Comparison of ENCODE assay signal across 10 mouse cellular contexts in genomic region chr4:133233285-133233976, GRCm38 (mm10). TPM values are rescaled to one million over a fixed set of nuclear protein-coding genes. Genes with fewer than 3 reads are reported as not detected.
DNase-seq lines count a peak whose midpoint lies in the region; ATAC-seq and TF ChIP-seq lines count a peak whose summit lies in the region.
"Had no signal": no experiment of that assay in that cellular context is flagged by ENCODE, and none has a peak within 500 bp of the region (broad histone marks: within the 10 kb centered on the region; RNA-seq: fewer than 3 reads in every experiment).

No protein-coding gene starts in this region.

- peak; percentile 41 for TF ChIP-seq CTCF in C2C12 (IDR thresholded peaks at IDR 0.05; ENCODE audit: control insufficient read depth, insufficient read depth, insufficient read length)
- TF ChIP-seq CTCF in liver, embryonic 14.5 days (IDR thresholded peaks at IDR 0.05; ENCODE audit: low read depth): peak; percentile 79
- TF ChIP-seq CTCF in hindbrain, postnatal 0 days (IDR thresholded peaks at IDR 0.05; ENCODE audit: low read depth): no peak; the same call in 1 of the 2 replicates

- H3K79me3 ChIP-seq in C2C12 (ENCODE audit: low read depth): no peaks in the 10 kb centered on the region

- no peak overlapping the region for H3K27ac ChIP-seq in embryonic facial prominence, embryonic 11.5 days (replicated peaks; ENCODE audit: low read depth, low read length)
- no peak overlapping the region for H3K27ac ChIP-seq in embryonic facial prominence, embryonic 10.5 days (replicated peaks)
- H3K27ac ChIP-seq in liver, embryonic 14.5 days: no peak overlapping the region
- H3K27ac ChIP-seq in hindbrain, postnatal 0 days: no peak overlapping the region
- H3K27ac ChIP-seq in forebrain, embryonic 13.5 days: no peak overlapping the region
- H3K27ac ChIP-seq: neural tube, embryonic 12.5 days had no signal

- no peak overlapping the region for H3K9ac ChIP-seq in embryonic facial prominence, embryonic 11.5 days (replicated peaks; ENCODE audit: low read length)
- no peak overlapping the region for H3K9ac ChIP-seq in liver, embryonic 14.5 days (replicated peaks)
- H3K9ac ChIP-seq in hindbrain, postnatal 0 days (replicated peaks; ENCODE audit: low read length): no peak overlapping the region
- no peak overlapping the region for H3K9ac ChIP-seq in forebrain, embryonic 13.5 days
- H3K9ac ChIP-seq: neural tube, embryonic 12.5 days had no signal

- TF ChIP-seq EP300 in liver, embryonic 14.5 days (IDR thresholded peaks at IDR 0.05; ENCODE audit: low read depth): no peak

- no peaks in the 10 kb centered on the region for H3K27me3 ChIP-seq in embryonic facial prominence, embryonic 11.5 days (ENCODE audit: control insufficient read depth, insufficient read depth, low read length)
- H3K27me3 ChIP-seq in embryonic facial prominence, embryonic 10.5 days (replicated peaks; ENCODE audit: low read depth, poor library complexity, severe bottlenecking): peaks cover 28% of the 10 kb centered on the region
- no peaks in the 10 kb centered on the region for H3K27me3 ChIP-seq in C2C12 (ENCODE audit: control insufficient read depth, insufficient read depth, insufficient read length)
- no peaks in the 10 kb centered on the region for H3K27me3 ChIP-seq in liver, embryonic 14.5 days (ENCODE audit: control insufficient read depth, insufficient read depth, low read length)
- H3K27me3 ChIP-seq in hindbrain, postnatal 0 days (ENCODE audit: insufficient read depth, low read length): no peaks in the 10 kb centered on the region
- H3K27me3 ChIP-seq in forebrain, embryonic 13.5 days: 0 out of 2 replicates have a peak, but pooled peaks cover 8% of the 10 kb centered on the region
- H3K27me3 ChIP-seq: neural tube, embryonic 12.5 days had no signal

- no peak overlapping the region for H3K4me3 ChIP-seq in embryonic facial prominence, embryonic 11.5 days (ENCODE audit: low read depth, low read length)
- H3K4me3 ChIP-seq in embryonic facial prominence, embryonic 10.5 days: no peak overlapping the region
- no peak overlapping the region for H3K4me3 ChIP-seq in C2C12 (ENCODE audit: insufficient read depth, poor library complexity, severe bottlenecking)
- no peak overlapping the region for H3K4me3 ChIP-seq in liver, embryonic 14.5 days (ENCODE audit: insufficient read depth in 1 of 2, low read depth in 2 of 2, low read length in 2 of 2)
- H3K4me3 ChIP-seq in hindbrain, postnatal 0 days (ENCODE audit: low read length): no peak overlapping the region
- H3K4me3 ChIP-seq in forebrain, embryonic 13.5 days: no peak overlapping the region
- H3K4me3 ChIP-seq: neural tube, embryonic 12.5 days had no signal

- peak; percentile 60 for DNase-seq in embryonic facial prominence, embryonic 11.5 days (ENCODE audit: low spot score)
- no peak for DNase-seq in embryonic facial prominence, embryonic 10.5 days (ENCODE audit: low spot score)
- no peak for DNase-seq in liver, embryonic 14.5 days (ENCODE audit: low read depth in 3 of 3, low spot score in 3 of 3)
- DNase-seq in thymus, postnatal 4 days: peak; percentile 68
- DNase-seq in hindbrain, postnatal 0 days (ENCODE audit: low spot score): no peak

- no peaks in the 10 kb centered on the region for H3K36me3 ChIP-seq in embryonic facial prominence, embryonic 11.5 days (replicated peaks; ENCODE audit: control insufficient read depth, insufficient read depth, low read depth, low read length)
- H3K36me3 ChIP-seq in embryonic facial prominence, embryonic 10.5 days (replicated peaks): no peaks in the 10 kb centered on the region
- H3K36me3 ChIP-seq in C2C12 (ENCODE audit: control insufficient read depth, insufficient read depth): no peaks in the 10 kb centered on the region
- no peaks in the 10 kb centered on the region for H3K36me3 ChIP-seq in liver, embryonic 14.5 days (replicated peaks; ENCODE audit: control insufficient read depth, insufficient read depth, low read depth)
- no peaks in the 10 kb centered on the region for H3K36me3 ChIP-seq in hindbrain, postnatal 0 days (ENCODE audit: insufficient read depth, low read length)
- no peaks in the 10 kb centered on the region for H3K36me3 ChIP-seq in forebrain, embryonic 13.5 days (ENCODE audit: poor library complexity, severe bottlenecking)
- H3K36me3 ChIP-seq: neural tube, embryonic 12.5 days had no signal

- no peaks in the 10 kb centered on the region for H3K4me1 ChIP-seq in embryonic facial prominence, embryonic 11.5 days (ENCODE audit: control insufficient read depth, insufficient read depth, low read length)
- peaks cover 20% of the 10 kb centered on the region for H3K4me1 ChIP-seq in embryonic facial prominence, embryonic 10.5 days
- H3K4me1 ChIP-seq in liver, embryonic 14.5 days (replicated peaks; ENCODE audit: control insufficient read depth in 2 of 2, insufficient read depth in 2 of 2, low read length in 1 of 2): peaks cover 0 to 3% of the 10 kb centered on the region in 2 experiments; a peak in 1 of 4 replicates
- H3K4me1 ChIP-seq in hindbrain, postnatal 0 days (ENCODE audit: insufficient read depth, low read length): no peaks in the 10 kb centered on the region
- H3K4me1 ChIP-seq in forebrain, embryonic 13.5 days: no peaks in the 10 kb centered on the region
- H3K4me1 ChIP-seq: neural tube, embryonic 12.5 days had no signal

- no peaks in the 10 kb centered on the region for H3K79me2 ChIP-seq in C2C12 (ENCODE audit: control insufficient read depth, insufficient read depth)

- no peaks in the 10 kb centered on the region for H3K9me3 ChIP-seq in embryonic facial prominence, embryonic 11.5 days (replicated peaks; ENCODE audit: control insufficient read depth, low read length)
- H3K9me3 ChIP-seq in embryonic facial prominence, embryonic 10.5 days: no peaks in the 10 kb centered on the region
- H3K9me3 ChIP-seq in liver, embryonic 14.5 days (ENCODE audit: control insufficient read depth, low read length): no peaks in the 10 kb centered on the region
- H3K9me3 ChIP-seq in hindbrain, postnatal 0 days (ENCODE audit: low read length): no peaks in the 10 kb centered on the region
- no peaks in the 10 kb centered on the region for H3K9me3 ChIP-seq in forebrain, embryonic 13.5 days (replicated peaks)
- H3K9me3 ChIP-seq: neural tube, embryonic 12.5 days had no signal

- no peak for ATAC-seq in embryonic facial prominence, embryonic 11.5 days (replicated peaks; ENCODE audit: insufficient number of reproducible peaks, low FRiP score, low TSS enrichment, low read depth)
- peak; percentile 50; the same call in 1 of the 2 replicates for ATAC-seq in common myeloid progenitor, adult 5-6 weeks (replicated peaks; ENCODE audit: low read depth, poor library complexity, severe bottlenecking)
- ATAC-seq in liver, embryonic 14.5 days (ENCODE audit: insufficient read depth): no peak
- ATAC-seq in hindbrain, postnatal 0 days: no peak
- no peak for ATAC-seq in forebrain, embryonic 13.5 days

- no peak overlapping the region for H3ac ChIP-seq in C2C12 (ENCODE audit: control insufficient read depth, insufficient read length, low read depth)

- H3K4me2 ChIP-seq in embryonic facial prominence, embryonic 11.5 days (ENCODE audit: low read depth, low read length): no peak overlapping the region
- H3K4me2 ChIP-seq in liver, embryonic 14.5 days (ENCODE audit: low read depth): no peak overlapping the region
- no peak overlapping the region for H3K4me2 ChIP-seq in hindbrain, postnatal 0 days (ENCODE audit: low read depth, low read length)
- H3K4me2 ChIP-seq in forebrain, embryonic 13.5 days: no peak overlapping the region
- H3K4me2 ChIP-seq: neural tube, embryonic 12.5 days had no signal

- WGBS in embryonic facial prominence, embryonic 11.5 days: 47% methylated on average over 10 of the region's 10 CpGs
- 44% methylated on average over 10 of the region's 10 CpGs for WGBS in embryonic facial prominence, embryonic 10.5 days
- WGBS in liver, embryonic 14.5 days (ENCODE audit: insufficient replicate concordance): 34% methylated on average over 10 of the region's 10 CpGs
- 40% methylated on average over 10 of the region's 10 CpGs for WGBS in hindbrain, postnatal 0 days
- 40% methylated on average over 10 of the region's 10 CpGs for WGBS in forebrain, embryonic 13.5 days

RNA-seq across cellular contexts. Expression of gene Map3k6, which starts 7.2 kb away (rescaled TPM):
- 1.8 and 1.9 TPM in 2 replicates for polyA plus RNA-seq in embryonic facial prominence, embryonic 11.5 days (2014; fragmentation: Nextera tagmentation; extraction: Ambion mirVana)
- polyA plus RNA-seq in embryonic facial prominence, embryonic 10.5 days (2016; fragmentation: Nextera tagmentation; extraction: Ambion mirVana): 1.7 and 1.8 TPM in 2 replicates
- polyA plus RNA-seq in C2C12 (2012; fragmentation: generic; extraction: Trizol): 7.3 TPM
- 4.9 and 7.2 TPM in 2 replicates for total RNA-seq in common myeloid progenitor, adult 5-6 weeks (2017)
- polyA plus RNA-seq in liver, embryonic 14.5 days (2012; rRNA removed): 2.0 and 2.4 TPM in 2 replicates
- polyA plus RNA-seq in liver, embryonic 14.5 days (2014; fragmentation: Nextera tagmentation; extraction: Ambion mirVana): 1.2 and 1.5 TPM in 2 replicates
- 7.2 and 11.7 TPM in 2 replicates for total RNA-seq in hindbrain, postnatal 0 days (2014; rRNA removed)
- polyA plus RNA-seq in hindbrain, postnatal 0 days (2015; fragmentation: Nextera tagmentation; extraction: Ambion mirVana): 4.7 and 5.8 TPM in 2 replicates
- 0.92 and 1.0 TPM in 2 replicates for polyA plus RNA-seq in forebrain, embryonic 13.5 days (2015; fragmentation: Nextera tagmentation; extraction: Ambion mirVana)

RNA-seq across cellular contexts. Expression of gene Gpr3, which starts 21.1 kb away (rescaled TPM):
- 0.18 and 0.48 TPM in 2 replicates for polyA plus RNA-seq in embryonic facial prominence, embryonic 11.5 days (2014; fragmentation: Nextera tagmentation; extraction: Ambion mirVana)
- polyA plus RNA-seq in embryonic facial prominence, embryonic 10.5 days (2016; fragmentation: Nextera tagmentation; extraction: Ambion mirVana): 0.11 and 0.57 TPM in 2 replicates
- 0.53 TPM for polyA plus RNA-seq in C2C12 (2012; fragmentation: generic; extraction: Trizol)
- not detected in 2 replicates for total RNA-seq in common myeloid progenitor, adult 5-6 weeks (2017)
- 0.02 TPM in 1 of 2 replicates, not detected in the other for polyA plus RNA-seq in liver, embryonic 14.5 days (2012; rRNA removed)
- polyA plus RNA-seq in liver, embryonic 14.5 days (2014; fragmentation: Nextera tagmentation; extraction: Ambion mirVana): not detected in 2 replicates
- total RNA-seq in hindbrain, postnatal 0 days (2014; rRNA removed): 7.0 and 7.3 TPM in 2 replicates
- 4.5 and 5.5 TPM in 2 replicates for polyA plus RNA-seq in hindbrain, postnatal 0 days (2015; fragmentation: Nextera tagmentation; extraction: Ambion mirVana)
- polyA plus RNA-seq in forebrain, embryonic 13.5 days (2015; fragmentation: Nextera tagmentation; extraction: Ambion mirVana): 0.33 and 0.57 TPM in 2 replicates

RNA-seq across cellular contexts. Expression of gene Cd164l2, which starts 21.5 kb away (rescaled TPM):
- 1.1 and 2.0 TPM in 2 replicates for polyA plus RNA-seq in embryonic facial prominence, embryonic 11.5 days (2014; fragmentation: Nextera tagmentation; extraction: Ambion mirVana)
- 3.0 and 5.2 TPM in 2 replicates for polyA plus RNA-seq in embryonic facial prominence, embryonic 10.5 days (2016; fragmentation: Nextera tagmentation; extraction: Ambion mirVana)
- polyA plus RNA-seq in C2C12 (2012; fragmentation: generic; extraction: Trizol): 0.23 TPM
- not detected in 2 replicates for total RNA-seq in common myeloid progenitor, adult 5-6 weeks (2017)
- 0.05 and 0.06 TPM in 2 replicates for polyA plus RNA-seq in liver, embryonic 14.5 days (2012; rRNA removed)
- not detected in 2 replicates for polyA plus RNA-seq in liver, embryonic 14.5 days (2014; fragmentation: Nextera tagmentation; extraction: Ambion mirVana)
- 6.2 and 6.9 TPM in 2 replicates for total RNA-seq in hindbrain, postnatal 0 days (2014; rRNA removed)
- 9.6 and 11.9 TPM in 2 replicates for polyA plus RNA-seq in hindbrain, postnatal 0 days (2015; fragmentation: Nextera tagmentation; extraction: Ambion mirVana)
- 0.17 and 0.30 TPM in 2 replicates for polyA plus RNA-seq in forebrain, embryonic 13.5 days (2015; fragmentation: Nextera tagmentation; extraction: Ambion mirVana)
- total RNA-seq: hematopoietic stem cell, adult 5-6 weeks had no signal

RNA-seq across cellular contexts. Expression of gene Sytl1, which starts 29.5 kb away (rescaled TPM):
- 1.1 and 1.2 TPM in 2 replicates for polyA plus RNA-seq in embryonic facial prominence, embryonic 11.5 days (2014; fragmentation: Nextera tagmentation; extraction: Ambion mirVana)
- 1.3 and 1.6 TPM in 2 replicates for polyA plus RNA-seq in embryonic facial prominence, embryonic 10.5 days (2016; fragmentation: Nextera tagmentation; extraction: Ambion mirVana)
- polyA plus RNA-seq in C2C12 (2012; fragmentation: generic; extraction: Trizol): 0.89 TPM
- 0.87 and 3.0 TPM in 2 replicates for total RNA-seq in common myeloid progenitor, adult 5-6 weeks (2017)
- 0.52 and 0.56 TPM in 2 replicates for polyA plus RNA-seq in liver, embryonic 14.5 days (2012; rRNA removed)
- 0.48 and 0.80 TPM in 2 replicates for polyA plus RNA-seq in liver, embryonic 14.5 days (2014; fragmentation: Nextera tagmentation; extraction: Ambion mirVana)
- total RNA-seq in hindbrain, postnatal 0 days (2014; rRNA removed): 1.4 TPM in 1 of 2 replicates, not detected in the other
- polyA plus RNA-seq in hindbrain, postnatal 0 days (2015; fragmentation: Nextera tagmentation; extraction: Ambion mirVana): 0.18 and 0.40 TPM in 2 replicates
- 0.43 and 0.59 TPM in 2 replicates for polyA plus RNA-seq in forebrain, embryonic 13.5 days (2015; fragmentation: Nextera tagmentation; extraction: Ambion mirVana)

RNA-seq across cellular contexts. Expression of gene Tmem222, which starts 44.2 kb away (rescaled TPM):
- polyA plus RNA-seq in embryonic facial prominence, embryonic 11.5 days (2014; fragmentation: Nextera tagmentation; extraction: Ambion mirVana): 82.0 and 87.9 TPM in 2 replicates
- 81.4 and 86.7 TPM in 2 replicates for polyA plus RNA-seq in embryonic facial prominence, embryonic 10.5 days (2016; fragmentation: Nextera tagmentation; extraction: Ambion mirVana)
- polyA plus RNA-seq in C2C12 (2012; fragmentation: generic; extraction: Trizol): 65.3 TPM
- total RNA-seq in common myeloid progenitor, adult 5-6 weeks (2017): 20.4 and 21.7 TPM in 2 replicates
- 31.6 and 35.3 TPM in 2 replicates for polyA plus RNA-seq in liver, embryonic 14.5 days (2012; rRNA removed)
- 36.4 and 38.7 TPM in 2 replicates for polyA plus RNA-seq in liver, embryonic 14.5 days (2014; fragmentation: Nextera tagmentation; extraction: Ambion mirVana)
- 120 and 138 TPM in 2 replicates for total RNA-seq in hindbrain, postnatal 0 days (2014; rRNA removed)
- polyA plus RNA-seq in hindbrain, postnatal 0 days (2015; fragmentation: Nextera tagmentation; extraction: Ambion mirVana): 127 and 136 TPM in 2 replicates
- 85.8 and 94.5 TPM in 2 replicates for polyA plus RNA-seq in forebrain, embryonic 13.5 days (2015; fragmentation: Nextera tagmentation; extraction: Ambion mirVana)

Comparison
In these comparisons a context has a peak if more than half of its experiments do, and no peak if none do; other contexts are left out.
1. DNase-seq: peak in embryonic facial prominence, embryonic 11.5 days (single experiment) and thymus, postnatal 4 days (single experiment); none in embryonic facial prominence, embryonic 10.5 days (single experiment), liver, embryonic 14.5 days (0 of 3) and hindbrain, postnatal 0 days (single experiment).